Mouse (Mus musculus) intestine, embryonic 14.5 days (tissue): ENCODE measurements around the gene Serpinb5. TPM values are rescaled to one million over a fixed set of nuclear protein-coding genes. Genes with fewer than 3 reads are reported as not detected.

Source experiments
- ATAC-seq: fragments of 200-750 bp; cut with Nextera tagmentation; replicated peaks from 2 replicates; pipeline ENCODE4 v1.8.0; 2017; ENCODE audit warnings: low read depth, moderate number of reproducible peaks, moderate TSS enrichment, moderate library complexity; ENCODE audit not compliant: low FRiP score, low TSS enrichment
- DNase-seq: peaks from one replicate; pipeline ENCODE4 v3.0.0-alpha.2; 2018; ENCODE audit warnings: low spot score
- H3K27ac ChIP-seq: fragments of 300-500 bp; sonication (generic); 2 replicates; pipeline ENCODE4 v1.5.1; 2014; ENCODE audit warnings: low read depth, mild to moderate bottlenecking, control low read depth
- H3K27me3 ChIP-seq: fragments of 300-500 bp; sonication (generic); replicated peaks from 2 replicates; pipeline ENCODE4 v1.6.1; 2014; ENCODE audit warnings: low read length, control low read depth; ENCODE audit not compliant: control insufficient read depth, insufficient read depth
- H3K36me3 ChIP-seq: fragments of 300-500 bp; sonication (generic); 2 replicates; pipeline ENCODE4 v1.6.1; 2014; ENCODE audit warnings: low read length, control low read depth; ENCODE audit not compliant: control insufficient read depth, insufficient read depth
- H3K4me1 ChIP-seq: fragments of 300-500 bp; sonication (generic); replicated peaks from 2 replicates; pipeline ENCODE4 v1.6.1; 2014; ENCODE audit warnings: low read length, control low read depth, mixed read lengths; ENCODE audit not compliant: control insufficient read depth, insufficient read depth
- H3K4me2 ChIP-seq: fragments of 300-500 bp; sonication (generic); 2 replicates; pipeline ENCODE4 v1.6.1; 2014; ENCODE audit warnings: low read length
- H3K4me3 ChIP-seq: fragments of 300-500 bp; sonication (generic); 2 replicates; pipeline ENCODE4 v1.5.1; 2014; ENCODE audit warnings: low read depth, low read length, control low read depth, mixed read lengths
- H3K9ac ChIP-seq: fragments of 300-500 bp; sonication (generic); 2 replicates; pipeline ENCODE4 v1.6.1; 2014; ENCODE audit warnings: mild to moderate bottlenecking, low read length
- H3K9me3 ChIP-seq: fragments of 300-500 bp; sonication (generic); 2 replicates; pipeline ENCODE4 v1.6.1; 2016; ENCODE audit warnings: low read length, control low read depth; ENCODE audit not compliant: control insufficient read depth
- WGBS: fragments of 180-500 bp; shearing (Covaris S2); extraction: QIAGEN DNeasy Blood & Tissue Kit; methylation state at CpG from one replicate; pipeline ENCODE4 v1.1.7; 2014; 5-methylcytosine and 5-hydroxymethylcytosine counted together
- polyA plus RNA-seq: library from polyadenylated mRNA; unstranded; fragments of >200 nt; fragmentation: Nextera tagmentation; extraction: Ambion mirVana; gene quantifications from 2 replicates; pipeline ENCODE4 v1.2.1, GENCODE M21; 2014

Serpinb5 gene
- polyA plus RNA-seq = 0.27 TPM in 1 of 2 replicates, not detected in the other

DNA sequence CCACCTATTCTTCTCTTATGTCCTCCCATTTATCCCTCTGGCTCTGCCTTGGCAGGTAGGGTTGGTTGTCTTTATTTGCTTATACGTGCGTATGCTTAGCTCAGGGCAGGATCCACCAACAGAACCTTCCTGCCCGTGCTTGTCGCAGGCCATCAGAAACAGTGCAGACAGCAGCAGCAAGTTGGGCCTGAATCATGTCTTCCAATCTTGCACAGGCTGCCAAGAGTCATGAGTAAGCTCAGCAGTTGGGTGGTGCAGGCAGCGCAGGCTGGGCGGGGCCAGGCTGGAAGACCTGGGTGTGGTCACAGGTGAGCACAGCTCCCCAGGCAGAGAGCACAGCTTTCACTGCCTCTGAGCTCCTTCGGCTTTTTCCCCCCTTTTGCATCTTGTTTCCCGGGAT, at the start of gene Serpinb5:
Serpinb5 (plus strand) TSS at position 327 of the 400 bp plus-strand sequence.
- Histone ChIP-seq H3K4me3 (no peak within 1 kb of the TSS), H3K36me3 (no peaks in the 10 kb centered on the region), H3K4me2 (no peak within 1 kb of the TSS), H3K4me1 (no peaks in the 10 kb centered on the region), H3K27ac (no peak within 1 kb of the TSS), H3K9ac (no peak within 1 kb of the TSS), H3K27me3 (no peaks in the 10 kb centered on the region), H3K9me3 (no peaks in the 10 kb centered on the region)
- peak; percentile 52 for DNase-seq
- 50% methylated on average over 8 of the region's 8 CpGs for WGBS
- ATAC-seq = peak; percentile 81; the same call in 1 of the 2 replicates

DNA sequence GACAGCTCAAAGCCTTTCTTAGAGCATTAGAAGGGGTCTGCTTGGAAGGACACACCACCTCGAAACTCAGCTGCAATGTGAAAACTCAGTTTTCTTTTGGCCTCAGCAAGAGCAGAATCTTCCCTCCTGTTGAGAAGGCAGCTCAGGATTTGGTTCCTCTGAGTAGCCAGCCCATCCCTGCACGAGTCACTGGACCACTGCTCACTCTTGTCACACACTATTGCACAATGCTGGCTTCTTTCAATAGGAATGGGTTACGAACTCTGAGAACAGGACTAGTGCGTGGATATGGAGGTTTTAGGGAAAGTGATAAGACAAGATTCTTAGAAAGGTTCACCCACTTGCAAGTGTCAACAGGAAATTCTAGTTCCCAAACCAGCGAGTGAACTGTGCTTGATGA, 46.1 kb upstream of the Serpinb5 start:
- H3K9ac ChIP-seq = no peak overlapping the region
- no peak for ATAC-seq
- no peak for DNase-seq
- no peaks in the 10 kb centered on the region for H3K27me3 ChIP-seq
- H3K9me3 ChIP-seq = no peaks in the 10 kb centered on the region
- 80% methylated on average over 5 of the region's 5 CpGs for WGBS
- no peak overlapping the region for H3K27ac ChIP-seq
- no peak overlapping the region for H3K4me2 ChIP-seq
- H3K36me3 ChIP-seq = no peaks in the 10 kb centered on the region
- H3K4me3 ChIP-seq = no peak overlapping the region
- no peaks in the 10 kb centered on the region for H3K4me1 ChIP-seq

DNA sequence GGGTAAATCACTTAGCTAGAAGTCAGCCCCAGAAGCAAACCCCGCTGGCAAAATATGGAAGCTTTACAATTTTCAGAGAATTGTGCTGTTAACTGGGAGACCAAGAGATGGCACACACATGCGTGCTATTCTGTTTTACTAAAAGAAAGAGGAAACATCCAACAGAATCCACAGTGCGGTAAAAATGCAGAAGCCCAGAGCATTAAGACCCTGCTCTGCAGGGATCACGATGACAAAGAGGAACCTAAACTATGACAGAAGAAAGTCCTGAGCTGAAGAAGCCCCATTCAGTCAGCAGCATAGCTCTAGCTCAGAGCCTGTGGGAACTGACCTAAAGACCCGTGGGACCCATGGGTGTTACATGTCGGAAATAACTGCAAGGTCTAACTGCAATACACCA, 45.7 kb upstream of the Serpinb5 start:
- H3K27me3 ChIP-seq = no peaks in the 10 kb centered on the region
- H3K4me2 ChIP-seq = no peak overlapping the region
- no peak overlapping the region for H3K4me3 ChIP-seq
- no peak overlapping the region for H3K9ac ChIP-seq
- no peak for ATAC-seq
- no peak for DNase-seq
- WGBS = 87% methylated on average over 6 of the region's 6 CpGs
- no peak overlapping the region for H3K27ac ChIP-seq
- no peaks in the 10 kb centered on the region for H3K36me3 ChIP-seq
- H3K4me1 ChIP-seq = no peaks in the 10 kb centered on the region
- no peaks in the 10 kb centered on the region for H3K9me3 ChIP-seq

DNA sequence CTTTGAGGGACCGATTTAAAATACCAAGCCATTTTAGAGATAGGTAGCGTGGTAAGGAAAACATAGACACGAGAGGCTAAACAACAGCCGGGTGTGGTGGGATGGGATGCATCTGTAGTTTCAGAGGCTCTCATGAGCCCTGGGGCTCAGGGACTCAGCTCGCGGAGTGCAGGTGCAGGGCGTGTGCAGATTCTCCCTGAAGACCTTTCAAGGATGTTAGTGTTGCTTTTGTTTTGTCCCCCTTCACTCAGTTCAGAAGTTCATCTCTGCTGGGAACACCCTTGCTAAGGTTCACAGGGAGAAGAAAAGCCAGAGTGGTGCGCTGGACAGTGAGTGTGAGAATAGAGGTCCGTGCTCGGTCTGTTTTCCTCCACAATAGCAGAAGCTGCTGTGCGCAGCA, 44.2 kb upstream of the Serpinb5 start:
- DNase-seq (no peak), ATAC-seq (no peak)
- Histone ChIP-seq H3K36me3 (no peaks in the 10 kb centered on the region), H3K4me3 (no peak overlapping the region), H3K4me2 (no peak overlapping the region), H3K4me1 (no peaks in the 10 kb centered on the region), H3K9ac (no peak overlapping the region), H3K27ac (no peak overlapping the region), H3K27me3 (no peaks in the 10 kb centered on the region), H3K9me3 (no peaks in the 10 kb centered on the region)
- WGBS = 86% methylated on average over 11 of the region's 11 CpGs

DNA sequence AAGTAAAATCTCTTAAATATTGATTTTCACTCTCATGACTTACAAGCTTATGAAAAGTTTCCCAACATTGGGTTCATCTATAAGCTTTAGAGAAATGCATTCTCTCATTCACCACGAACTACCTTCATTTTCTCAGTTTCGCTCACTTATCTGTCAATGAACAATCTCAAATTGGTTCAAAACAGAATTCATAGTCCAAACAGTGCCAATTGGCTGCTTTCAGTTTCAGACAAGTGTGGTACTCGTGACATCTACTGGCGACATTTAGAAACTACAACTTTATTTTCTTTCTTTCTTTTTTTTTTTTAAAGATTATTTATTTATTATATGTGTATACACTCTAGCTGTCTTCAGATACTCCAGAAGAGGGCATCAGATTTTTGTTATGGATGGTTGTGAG, 42.6 kb upstream of the Serpinb5 start:
- H3K9me3 ChIP-seq = no peaks in the 10 kb centered on the region
- WGBS = 22% methylated on average over 4 of the region's 4 CpGs
- H3K4me2 ChIP-seq = no peak overlapping the region
- no peaks in the 10 kb centered on the region for H3K4me1 ChIP-seq
- DNase-seq = no peak
- no peak for ATAC-seq
- H3K27me3 ChIP-seq = no peaks in the 10 kb centered on the region
- H3K9ac ChIP-seq = no peak overlapping the region
- H3K27ac ChIP-seq = no peak overlapping the region
- H3K4me3 ChIP-seq = no peak overlapping the region
- H3K36me3 ChIP-seq = no peaks in the 10 kb centered on the region

DNA sequence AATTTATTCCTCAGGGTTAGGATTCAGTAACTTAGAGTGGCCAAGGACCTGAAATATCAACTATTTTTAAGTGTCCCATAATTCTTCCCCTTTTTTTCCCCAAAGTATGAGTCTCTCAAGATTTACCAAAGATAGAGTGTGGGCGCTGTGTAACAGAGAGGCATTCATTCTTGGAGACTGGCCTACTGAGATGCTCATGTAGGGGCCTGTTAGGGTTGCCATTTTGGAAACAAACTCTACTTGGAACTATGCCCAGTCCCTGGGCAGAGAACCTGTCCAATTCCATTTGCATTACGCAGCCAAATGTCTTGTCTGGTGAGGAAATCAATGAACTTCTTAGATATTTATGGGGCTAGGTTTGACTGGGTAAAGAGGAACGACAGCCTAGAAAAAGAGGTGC, 38.7 kb upstream of the Serpinb5 start:
- Histone ChIP-seq H3K27ac (no peak overlapping the region), H3K36me3 (no peaks in the 10 kb centered on the region), H3K9ac (no peak overlapping the region), H3K4me1 (no peaks in the 10 kb centered on the region), H3K27me3 (no peaks in the 10 kb centered on the region), H3K9me3 (no peaks in the 10 kb centered on the region), H3K4me3 (no peak overlapping the region), H3K4me2 (no peak overlapping the region)
- DNase-seq (no peak), ATAC-seq (no peak)
- 68% methylated on average over 3 of the region's 3 CpGs for WGBS

DNA sequence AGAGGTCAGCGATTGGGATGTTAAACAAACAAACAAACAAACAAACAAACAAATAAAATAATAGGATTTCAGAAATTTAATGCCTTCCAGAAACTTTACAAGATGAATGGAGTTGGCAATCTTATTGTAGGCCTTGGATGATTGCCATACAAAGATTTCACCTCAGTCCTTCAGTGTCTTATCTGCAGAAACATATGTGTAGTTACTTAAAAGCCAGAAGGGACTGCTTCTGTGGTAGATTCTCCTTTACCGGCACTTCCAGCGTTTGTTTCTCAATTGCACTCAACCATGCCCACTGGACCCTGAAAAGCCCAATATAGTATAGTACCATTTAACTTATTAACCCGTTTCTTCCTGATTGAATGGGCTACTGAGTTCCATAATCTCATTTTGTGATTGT, 32.2 kb upstream of the Serpinb5 start:
- Histone ChIP-seq H3K4me3 (no peak overlapping the region), H3K27me3 (no peaks in the 10 kb centered on the region), H3K4me2 (no peak overlapping the region), H3K36me3 (no peaks in the 10 kb centered on the region), H3K9me3 (no peaks in the 10 kb centered on the region), H3K9ac (no peak overlapping the region), H3K4me1 (no peaks in the 10 kb centered on the region), H3K27ac (no peak overlapping the region)
- ATAC-seq (no peak), DNase-seq (no peak)
- WGBS = 75% methylated on average over 4 of the region's 4 CpGs

DNA sequence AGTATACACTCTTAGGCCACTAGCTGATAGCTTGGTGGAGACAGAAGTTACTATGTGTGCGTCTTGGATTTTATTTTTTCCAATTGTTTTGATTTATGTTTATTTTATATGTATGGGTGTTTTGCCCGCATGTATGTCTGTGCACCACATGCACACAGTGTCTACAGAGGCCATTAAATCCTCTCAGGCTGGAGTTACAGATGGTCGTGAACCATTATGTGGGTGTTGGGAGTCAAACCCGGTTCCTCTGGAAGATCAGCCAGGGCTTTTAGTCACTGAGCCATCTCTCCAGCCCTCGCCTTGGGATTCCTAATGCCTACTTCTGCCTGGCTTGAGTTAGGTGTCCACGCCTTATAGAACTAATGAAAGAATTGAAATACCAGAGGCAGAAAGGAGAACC, 4.6 kb downstream of the Serpinb5 start:
- H3K36me3 ChIP-seq = no peaks in the 10 kb centered on the region
- no peaks in the 10 kb centered on the region for H3K27me3 ChIP-seq
- H3K4me3 ChIP-seq = no peak overlapping the region
- no peak overlapping the region for H3K9ac ChIP-seq
- WGBS = 85% methylated on average over 6 of the region's 6 CpGs
- no peak overlapping the region for H3K4me2 ChIP-seq
- no peaks in the 10 kb centered on the region for H3K9me3 ChIP-seq
- H3K27ac ChIP-seq = no peak overlapping the region
- no peaks in the 10 kb centered on the region for H3K4me1 ChIP-seq
- DNase-seq (no peak), ATAC-seq (no peak)

DNA sequence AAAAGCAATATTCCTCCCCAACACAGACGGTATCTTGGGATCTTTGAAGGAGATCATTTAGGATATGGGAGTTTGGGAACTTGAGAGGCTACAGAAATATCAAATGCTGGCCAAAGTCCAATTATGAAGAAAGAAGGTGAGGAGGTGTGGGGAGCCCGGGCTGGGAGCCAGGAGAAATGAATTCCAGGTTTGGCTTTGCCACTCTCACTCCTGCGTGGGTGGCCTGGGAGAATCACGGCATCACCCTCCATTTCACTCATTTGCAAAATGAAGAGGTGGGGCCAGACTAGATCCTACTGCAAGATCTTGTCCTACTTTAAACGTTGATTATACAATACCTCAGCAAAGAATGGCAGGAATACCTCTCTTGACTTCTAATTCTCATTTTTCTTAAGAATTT, 5.1 kb downstream of the Serpinb5 start:
- Histone ChIP-seq H3K4me2 (no peak overlapping the region), H3K36me3 (no peaks in the 10 kb centered on the region), H3K4me1 (no peaks in the 10 kb centered on the region), H3K4me3 (no peak overlapping the region), H3K9ac (no peak overlapping the region), H3K9me3 (no peaks in the 10 kb centered on the region), H3K27ac (no peak overlapping the region), H3K27me3 (no peaks in the 10 kb centered on the region)
- DNase-seq (no peak), ATAC-seq (no peak)
- WGBS = 69% methylated on average over 5 of the region's 5 CpGs
